Mouse (Mus musculus) kidney, adult 9 months (tissue): ENCODE results near the gene Ddx52.

Experiments
- DNase-seq: peaks from one replicate; pipeline ENCODE4 v3.0.0; 2022

Gene Ddx52

DNA sequence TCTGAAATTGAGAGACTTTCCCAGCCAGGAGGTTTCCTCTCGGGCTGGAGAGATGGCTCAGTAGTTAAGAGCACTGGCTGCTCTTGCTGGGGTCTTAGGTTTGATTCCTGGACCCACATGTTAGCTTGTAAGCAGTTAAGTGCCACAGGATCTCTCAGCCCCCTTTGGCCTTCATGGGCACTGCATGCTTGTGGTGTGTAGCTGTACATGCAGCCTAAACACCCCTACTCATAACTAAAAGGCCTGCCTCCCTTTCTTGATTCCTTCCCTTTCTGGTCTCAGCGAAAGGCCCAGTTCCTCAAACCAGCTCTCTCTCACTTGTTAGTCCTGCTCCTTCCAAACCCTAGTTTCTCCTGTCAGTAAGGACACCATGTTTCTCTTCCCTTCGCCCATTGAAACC, 27.2 kb downstream of the Ddx52 start:
- DNase-seq = no peak

DNA sequence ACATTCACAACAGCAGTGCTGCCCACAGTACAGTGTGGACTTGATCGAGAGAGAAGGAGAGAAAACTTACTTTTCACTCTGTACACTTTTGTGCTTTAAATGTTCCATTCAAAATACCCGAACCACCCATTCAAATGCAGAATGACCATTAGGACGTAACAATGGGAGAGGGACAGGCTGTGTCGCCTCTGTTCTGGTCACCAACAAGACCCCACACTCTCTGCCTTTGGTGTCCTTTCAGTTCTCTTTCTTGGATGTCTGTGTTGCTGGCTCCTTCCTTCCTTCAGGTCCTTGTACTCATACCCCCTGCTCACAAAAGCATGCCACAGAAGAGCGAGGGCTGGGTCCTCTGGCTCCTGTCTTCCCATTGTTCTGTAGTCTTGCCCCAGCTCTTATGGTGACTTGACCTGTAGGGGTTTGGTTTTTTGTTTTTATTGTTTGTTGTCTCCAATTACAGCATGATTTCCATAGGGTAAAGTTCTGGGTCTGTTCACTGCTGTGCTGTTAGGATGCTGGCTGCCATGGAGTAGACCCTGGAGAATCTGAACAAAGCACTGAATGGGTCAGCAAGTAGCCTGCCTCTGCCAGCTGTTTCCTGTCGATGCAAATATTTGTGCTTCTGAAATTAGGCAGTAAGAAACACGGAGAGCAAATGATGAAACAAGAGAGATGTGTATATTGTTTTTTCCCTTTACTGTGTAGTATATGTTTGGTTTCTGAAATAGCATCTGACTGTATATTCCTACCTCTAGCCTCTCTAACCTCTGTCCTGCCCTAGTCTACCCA, 32.9 kb downstream of the Ddx52 start:
- DNase-seq = no peak

DNA sequence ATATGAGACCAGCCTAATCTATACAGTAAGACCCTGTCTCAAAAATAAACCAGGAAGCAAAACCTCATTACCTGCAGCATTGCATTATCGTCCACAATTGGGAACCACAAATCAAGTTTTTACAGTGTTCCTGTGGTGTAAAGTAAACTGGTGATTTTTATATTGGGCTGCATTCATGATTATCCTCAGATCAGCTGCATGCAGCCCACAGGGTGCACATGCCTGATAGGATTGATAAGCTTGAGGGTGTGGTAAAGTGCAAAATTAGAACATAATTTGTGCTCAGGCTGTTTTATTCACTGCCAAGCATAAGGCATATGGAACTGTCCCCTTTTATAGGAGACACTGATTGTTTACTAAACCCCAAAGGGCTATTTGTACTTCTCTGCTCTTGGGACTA, 33.6 kb downstream of the Ddx52 start:
- no peak for DNase-seq

GRCm38 (mm10) chr11:83976236-83976977, 34.5 kb downstream of the Ddx52 start:
- DNase-seq = no peak

DNA sequence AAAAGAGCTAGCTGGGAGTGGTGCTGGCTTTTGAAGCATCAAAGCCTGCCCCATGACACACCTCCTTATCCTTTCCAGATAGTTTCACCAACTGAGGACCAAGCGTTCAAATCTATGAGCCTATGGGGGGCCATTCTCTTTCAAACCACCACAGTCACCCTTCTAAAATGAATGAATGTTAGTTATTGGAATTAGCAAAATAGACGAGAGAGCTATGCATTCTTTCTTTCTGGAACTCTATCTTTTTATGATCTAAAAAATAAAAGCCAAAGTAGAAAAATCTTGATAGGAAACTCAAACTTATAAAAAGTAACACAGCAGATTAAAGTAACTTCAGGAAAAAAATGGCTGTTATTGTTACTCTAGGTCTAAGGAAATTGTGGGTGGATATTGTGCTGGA, 35.9 kb downstream of the Ddx52 start:
- no peak for DNase-seq

GRCm38 (mm10) chr11:83979992-83980391, 38.1 kb downstream of the Ddx52 start:
- no peak for DNase-seq

DNA sequence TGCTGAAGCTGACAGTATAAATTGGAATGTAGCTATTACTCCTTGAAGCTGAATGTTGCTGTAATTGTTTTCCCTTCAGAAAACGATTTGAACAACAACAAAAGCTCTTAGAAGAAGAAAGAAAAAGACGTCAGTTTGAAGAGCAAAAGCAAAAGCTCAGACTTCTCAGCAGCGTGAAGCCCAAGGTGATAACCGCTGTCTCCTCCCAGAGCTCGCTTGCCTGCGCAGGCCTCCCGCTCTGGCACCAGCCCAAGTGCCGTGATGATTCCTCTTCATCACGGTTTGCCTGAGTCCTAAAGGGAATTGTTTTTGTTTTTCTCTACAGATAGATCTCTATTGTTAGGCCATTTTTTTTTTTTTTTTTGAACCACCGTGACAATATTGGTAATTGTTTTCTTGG, 39.5 kb downstream of the Ddx52 start:
- DNase-seq = no peak

GRCm38 (mm10) chr11:83991701-83992100, 49.8 kb downstream of the Ddx52 start:
- no peak for DNase-seq

- DNase-seq = peak; percentile 60
These were observed 51.6 kb downstream of the Ddx52 start for GRCm38 (mm10) chr11:83993428-83993827.

GRCm38 (mm10) chr11:83994481-83994880, 52.6 kb downstream of the Ddx52 start:
- DNase-seq = no peak

DNA sequence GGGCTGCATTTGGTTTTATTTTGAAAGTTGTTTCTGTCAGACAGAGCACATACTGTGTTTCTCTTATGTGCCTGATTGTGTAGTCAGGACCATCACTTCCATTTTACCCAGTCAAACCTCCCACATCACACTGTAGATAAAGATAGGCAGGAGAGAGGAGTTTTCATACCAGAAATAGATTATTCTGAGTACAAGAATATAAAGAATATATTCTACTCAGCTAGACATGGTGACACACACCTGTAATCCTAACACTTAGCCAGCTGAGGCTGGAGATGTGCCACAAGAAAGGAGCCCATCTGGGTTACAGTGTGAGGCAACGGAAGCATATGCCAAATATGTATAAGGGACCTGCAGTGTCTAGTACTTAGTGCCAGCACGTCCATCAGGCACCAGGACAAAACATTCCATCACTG, 53.7 kb downstream of the Ddx52 start:
- DNase-seq = no peak

- no peak for DNase-seq
These were observed 55.5 kb downstream of the Ddx52 start for GRCm38 (mm10) chr11:83997171-83997868.

DNA sequence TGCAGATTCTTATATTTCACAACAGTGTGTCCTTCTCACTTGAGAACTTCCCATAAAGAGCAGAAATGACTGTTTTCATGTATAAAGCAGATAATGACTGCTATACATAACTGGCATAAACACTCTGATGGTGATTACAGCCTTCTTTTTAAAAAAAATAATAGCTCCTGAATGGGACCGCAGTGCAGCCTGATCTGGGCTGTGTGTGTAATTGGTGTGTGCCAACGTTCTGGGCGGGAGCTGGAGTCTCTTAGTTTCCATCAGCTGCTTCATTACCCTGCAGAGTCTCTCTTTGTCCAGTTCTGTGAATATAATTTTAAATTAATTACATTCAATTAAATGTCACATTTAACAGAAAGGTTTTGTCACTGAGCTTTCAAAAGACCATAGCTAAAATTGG, 57.1 kb downstream of the Ddx52 start:
- DNase-seq = no peak

- no peak for DNase-seq
These were observed 57.6 kb downstream of the Ddx52 start for GRCm38 (mm10) chr11:83999411-83999915.

DNA sequence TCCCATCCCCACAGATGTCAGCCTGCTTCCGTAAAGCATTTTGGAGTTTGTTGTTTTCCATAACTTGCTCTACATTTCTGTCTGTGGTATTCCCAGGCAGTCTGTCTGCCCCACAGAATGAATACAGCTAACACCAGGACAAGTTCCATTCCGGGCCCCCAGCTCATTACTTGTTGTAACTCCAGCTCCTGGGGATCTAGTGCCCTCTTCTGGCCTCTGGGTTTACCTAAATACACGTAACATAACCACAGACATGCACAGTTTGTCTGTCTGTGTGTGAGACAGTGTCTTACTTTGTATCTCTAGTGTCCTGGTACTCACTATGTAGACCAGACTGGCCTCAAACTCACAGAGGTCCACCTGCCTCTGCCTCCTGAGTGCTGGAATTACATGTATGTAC, 59.4 kb downstream of the Ddx52 start:
- no peak for DNase-seq

DNA sequence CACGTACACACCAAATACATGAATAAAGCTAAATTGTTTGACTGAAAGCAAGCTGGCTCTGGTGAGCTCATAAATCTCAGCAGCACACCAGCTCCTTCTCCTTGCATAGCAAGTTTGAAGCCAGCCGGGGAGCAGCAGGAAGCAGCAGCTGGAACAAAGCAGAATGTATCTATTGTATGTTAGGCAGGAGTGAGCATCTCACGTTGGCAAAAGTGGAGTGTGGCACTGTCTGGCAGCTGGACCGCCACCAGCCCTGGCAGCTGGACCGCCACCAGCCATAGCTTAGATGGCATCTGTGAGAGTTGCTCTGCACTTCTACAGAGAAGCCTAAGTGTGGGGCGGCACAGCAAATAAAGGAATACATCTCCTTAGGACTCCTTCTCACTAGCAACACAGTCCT, 62.1 kb downstream of the Ddx52 start:
- DNase-seq = no peak

DNA sequence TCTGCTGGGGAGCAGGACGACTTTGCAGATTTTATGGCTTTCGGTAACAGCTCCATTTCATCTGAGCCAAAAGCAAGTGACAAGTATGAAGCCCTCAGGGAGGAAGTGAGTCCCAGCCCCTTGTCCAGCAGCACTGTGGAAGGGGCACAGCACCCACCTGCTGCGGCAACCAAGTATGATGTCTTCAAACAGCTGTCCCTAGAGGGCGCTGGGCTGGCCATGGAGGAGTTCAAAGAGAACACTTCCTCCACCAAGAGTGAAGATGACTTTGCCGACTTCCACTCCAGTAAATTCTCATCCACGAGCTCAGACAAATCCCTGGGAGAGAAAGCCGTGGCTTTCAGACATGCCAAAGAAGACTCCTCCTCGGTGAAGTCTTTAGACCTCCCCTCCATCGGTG, 67.1 kb downstream of the Ddx52 start:
- no peak for DNase-seq

GRCm38 (mm10) chr11:84010411-84010810, 68.5 kb downstream of the Ddx52 start:
- no peak for DNase-seq

DNA sequence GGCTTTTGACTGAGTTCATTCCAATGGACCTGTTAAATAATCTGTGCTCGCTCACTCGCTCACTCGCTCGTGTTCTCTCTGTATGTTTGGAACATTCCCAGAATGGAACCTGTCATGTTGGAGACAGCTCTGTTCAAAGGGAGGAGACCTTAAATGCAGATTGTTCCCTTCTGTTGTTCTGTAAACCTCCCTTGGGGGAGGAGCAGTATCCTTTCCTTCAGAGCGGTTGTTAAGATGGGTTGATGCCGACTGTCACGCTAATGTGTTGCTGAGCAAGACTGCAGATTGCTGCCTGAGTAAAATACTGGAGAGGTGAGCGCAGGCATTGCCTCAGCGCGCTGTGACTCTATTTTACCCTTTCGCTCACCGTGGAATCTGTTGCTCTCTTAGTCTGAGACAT, 69.2 kb downstream of the Ddx52 start:
- DNase-seq = no peak

- no peak for DNase-seq
These were observed 69.7 kb downstream of the Ddx52 start for GRCm38 (mm10) chr11:84011576-84011975.
